Mouse (Mus musculus) forebrain, embryonic 16.5 days (tissue): ENCODE results near the gene 4932438H23Rik. TPM values are rescaled to one million over a fixed set of nuclear protein-coding genes. Genes with fewer than 3 reads are reported as not detected.
A peak's percentile ranks its signal among the peaks of the same experiment; 100 is the strongest.
"Not testable (repeated sequence)": the region's sequence is repeated elsewhere in the genome, so short reads cannot be mapped to it uniquely, and the experiment has no call there.

ENCODE experiments used
- ATAC-seq: fragments of 200-750 bp; cut with Nextera tagmentation; 2 replicates; pipeline ENCODE4 v1.8.0; 2017; ENCODE audit warnings: mild to moderate bottlenecking, moderate library complexity
- H3K27ac ChIP-seq: fragments of 300-500 bp; sonication (generic); 2 replicates; pipeline ENCODE4 v1.5.1; 2014; ENCODE audit warnings: low read length, control low read depth
- H3K27me3 ChIP-seq: fragments of 300-500 bp; sonication (generic); replicated peaks from 2 replicates; pipeline ENCODE4 v1.6.1; 2014; ENCODE audit warnings: low read length; ENCODE audit not compliant: control insufficient read depth, insufficient read depth
- H3K36me3 ChIP-seq: fragments of 300-500 bp; sonication (generic); 2 replicates; pipeline ENCODE4 v1.6.1; 2014; ENCODE audit not compliant: control insufficient read depth, insufficient read depth
- H3K4me1 ChIP-seq: fragments of 300-500 bp; sonication (generic); replicated peaks from 2 replicates; pipeline ENCODE4 v1.6.1; 2014; ENCODE audit warnings: low read length; ENCODE audit not compliant: control insufficient read depth, insufficient read depth
- H3K4me2 ChIP-seq: fragments of 300-500 bp; sonication (generic); 2 replicates; pipeline ENCODE4 v1.6.1; 2014; ENCODE audit warnings: mild to moderate bottlenecking, low read length, control low read depth
- H3K4me3 ChIP-seq: fragments of 300-500 bp; sonication (generic); replicated peaks from 2 replicates; pipeline ENCODE4 v1.5.1; 2014; ENCODE audit warnings: mild to moderate bottlenecking, low read length, control low read depth
- H3K9ac ChIP-seq: fragments of 300-500 bp; sonication (generic); replicated peaks from 2 replicates; pipeline ENCODE4 v1.6.1; 2014; ENCODE audit warnings: low read depth, low read length, control low read depth
- H3K9me3 ChIP-seq: fragments of 300-500 bp; sonication (generic); 2 replicates; pipeline ENCODE4 v1.6.1; 2016; ENCODE audit warnings: low read length; ENCODE audit not compliant: control insufficient read depth
- WGBS: fragments of 180-500 bp; shearing (Covaris S2); extraction: QIAGEN DNeasy Blood & Tissue Kit; methylation state at CpG from one replicate; pipeline ENCODE4 v1.1.7; 2014; 5-methylcytosine and 5-hydroxymethylcytosine counted together
- polyA plus RNA-seq: library from polyadenylated mRNA; unstranded; fragments of >200 nt; fragmentation: Nextera tagmentation; extraction: Ambion mirVana; gene quantifications from 2 replicates; pipeline ENCODE4 v1.2.1, GENCODE M21; 2015

4932438H23Rik gene
- polyA plus RNA-seq, 1 experiment from 2014 or later: 0.32 TPM

GRCm38 (mm10) chr16:91085239-91085825 is 9.6 kb downstream of the 4932438H23Rik start:
- Histone ChIP-seq H3K27me3 (0 out of 2 replicates have a peak, but pooled peaks cover 3% of the 10 kb centered on the region), H3K4me1 (peaks cover 12% of the 10 kb centered on the region), H3K4me3 (no peak overlapping the region), H3K27ac (no peak overlapping the region), H3K9me3 (no peaks in the 10 kb centered on the region), H3K9ac (no peak overlapping the region), H3K4me2 (peak overlapping the region; percentile 36), H3K36me3 (no peaks in the 10 kb centered on the region)
- WGBS: 50% methylated on average over 17 of the region's 17 CpGs
- ATAC-seq: peak; percentile 75

DNA sequence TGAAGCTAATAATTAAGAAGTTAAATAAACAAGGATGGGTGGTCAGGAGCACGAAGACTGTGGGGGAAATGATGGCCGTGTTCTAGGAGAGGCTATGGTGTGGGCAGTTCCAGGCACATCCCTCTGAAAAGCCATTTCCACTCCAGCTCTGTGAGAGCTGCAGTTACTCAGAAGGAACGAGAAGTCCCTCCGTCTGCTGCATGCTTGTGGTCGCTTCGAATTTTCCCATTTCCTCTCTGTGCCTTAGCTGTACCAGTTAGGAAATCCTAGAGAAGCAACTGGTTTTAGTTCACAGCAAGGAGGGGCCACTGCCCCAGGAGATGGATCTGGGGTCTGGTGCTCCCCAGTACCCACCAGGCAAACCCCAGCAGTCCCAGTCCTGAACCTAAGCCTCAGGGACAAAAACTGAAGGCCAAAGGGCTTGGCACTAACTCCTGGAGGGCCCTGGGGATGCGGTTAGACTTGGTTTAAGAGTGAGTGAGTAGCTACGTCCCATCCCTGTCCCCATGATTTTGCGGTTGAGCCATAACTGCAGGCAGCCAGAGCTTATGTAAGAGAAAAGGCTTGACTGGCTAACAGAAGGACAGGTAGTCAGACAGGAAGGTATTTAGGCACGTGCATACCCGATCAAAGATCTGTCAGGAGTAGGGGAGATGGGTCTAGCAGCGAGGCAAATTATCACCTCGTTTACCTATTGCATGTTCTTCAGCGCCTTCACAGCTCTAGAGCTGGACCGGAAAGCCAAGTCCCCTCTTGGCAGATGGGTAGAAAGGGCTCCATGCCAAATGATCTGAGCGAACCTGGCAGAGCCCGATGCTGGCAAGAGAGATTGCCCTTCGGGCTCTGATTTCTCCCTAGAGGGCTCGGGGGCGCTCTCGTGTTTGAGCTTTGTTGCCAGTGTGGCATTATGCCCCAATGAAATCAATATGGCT is 10.3 kb downstream of the 4932438H23Rik start:
- Histone ChIP-seq H3K4me2 (peak overlapping the region; percentile 36), H3K36me3 (no peaks in the 10 kb centered on the region), H3K9ac (no peak overlapping the region), H3K27me3 (0 out of 2 replicates have a peak, but pooled peaks cover 3% of the 10 kb centered on the region), H3K4me3 (no peak overlapping the region), H3K9me3 (no peaks in the 10 kb centered on the region), H3K4me1 (peaks cover 12% of the 10 kb centered on the region), H3K27ac (no peak overlapping the region)
- WGBS: 68% methylated on average over 21 of the region's 21 CpGs
- ATAC-seq: peak; percentile 79

DNA sequence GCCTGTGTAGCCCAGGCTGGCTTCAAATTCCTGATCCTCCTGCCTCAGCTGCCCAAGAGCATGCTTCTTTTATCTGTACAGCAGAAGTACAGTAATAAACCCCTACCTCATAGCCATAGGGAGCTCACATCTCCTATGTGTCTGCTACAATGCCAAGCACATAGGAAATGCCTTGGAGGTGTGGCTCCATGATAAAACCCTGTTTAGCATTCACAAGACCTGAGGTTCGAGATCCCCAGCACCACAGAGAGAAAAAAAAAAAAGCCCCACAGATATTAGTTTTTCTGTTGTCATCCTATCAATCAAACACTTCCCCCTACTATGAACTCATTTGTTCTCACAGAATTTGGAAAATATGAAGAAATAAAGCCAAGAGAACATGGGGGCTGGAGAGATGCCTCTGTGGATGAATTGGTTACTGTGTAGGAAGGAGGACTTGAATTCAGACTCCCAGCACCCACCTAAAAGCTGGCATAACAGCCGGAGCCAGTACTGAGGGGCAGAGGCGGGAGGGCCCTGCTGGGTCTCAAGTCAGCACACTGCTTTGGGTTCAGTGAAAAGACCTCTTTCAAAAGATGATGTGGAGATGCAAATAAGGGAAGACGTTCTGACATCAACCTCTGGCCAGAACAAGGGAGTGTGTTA is 11.8 kb downstream of the 4932438H23Rik start:
- Histone ChIP-seq H3K9ac (no peak overlapping the region), H3K36me3 (no peaks in the 10 kb centered on the region), H3K27ac (no peak overlapping the region), H3K4me2 (no peak overlapping the region), H3K9me3 (no peaks in the 10 kb centered on the region), H3K4me3 (no peak overlapping the region), H3K27me3 (0 out of 2 replicates have a peak, but pooled peaks cover 3% of the 10 kb centered on the region), H3K4me1 (peaks cover 12% of the 10 kb centered on the region)
- 64% methylated on average over 4 of the region's 4 CpGs for WGBS
- no peak for ATAC-seq

DNA sequence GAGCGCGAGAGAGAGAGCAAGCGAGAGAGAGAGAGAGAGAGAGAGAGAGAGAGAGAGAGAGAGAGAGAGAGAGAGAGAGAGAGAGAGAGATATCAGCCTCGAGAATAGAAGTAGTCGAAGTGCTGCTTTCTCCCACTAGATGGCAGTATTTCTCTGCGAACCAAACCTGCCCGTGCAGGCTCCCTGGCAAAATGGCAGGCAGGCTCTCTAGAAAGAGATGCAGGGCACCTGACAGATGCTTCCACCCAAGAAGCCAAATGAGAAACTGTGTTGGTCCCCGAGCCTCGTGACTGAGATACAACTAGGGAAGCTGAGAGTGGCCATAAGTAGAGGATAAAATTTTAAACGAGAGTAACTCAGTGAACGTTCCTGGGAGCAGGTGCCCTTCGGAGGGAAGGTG is 13.4 kb downstream of the 4932438H23Rik start:
- ATAC-seq: peak; percentile 54
- Histone ChIP-seq H3K4me1 (peaks cover 12% of the 10 kb centered on the region), H3K4me3 (no peak overlapping the region), H3K9me3 (no peaks in the 10 kb centered on the region), H3K36me3 (no peaks in the 10 kb centered on the region), H3K4me2 (no peak overlapping the region), H3K9ac (no peak overlapping the region), H3K27me3 (0 out of 2 replicates have a peak, but pooled peaks cover 3% of the 10 kb centered on the region), H3K27ac (no peak overlapping the region)
- 21% methylated on average over 11 of the region's 12 CpGs for WGBS

GRCm38 (mm10) chr16:91076180-91076579 is 18.7 kb downstream of the 4932438H23Rik start:
- Histone ChIP-seq H3K9me3 (no peaks in the 10 kb centered on the region), H3K9ac (no peak overlapping the region), H3K4me3 (no peak overlapping the region), H3K4me2 (no peak overlapping the region), H3K27ac (no peak overlapping the region), H3K4me1 (no peaks in the 10 kb centered on the region), H3K27me3 (no peaks in the 10 kb centered on the region), H3K36me3 (no peaks in the 10 kb centered on the region)
- 78% methylated on average over 5 of the region's 5 CpGs for WGBS
- no peak for ATAC-seq

- H3K27me3 ChIP-seq, H3K27ac ChIP-seq, H3K9ac ChIP-seq, H3K4me3 ChIP-seq, H3K9me3 ChIP-seq, H3K4me1 ChIP-seq, H3K36me3 ChIP-seq, ATAC-seq, H3K4me2 ChIP-seq: not testable (repeated sequence)
- WGBS: 87% methylated on average over 8 of the region's 8 CpGs
Observed at GRCm38 (mm10) chr16:91075423-91075822, 19.5 kb downstream of the 4932438H23Rik start.

DNA sequence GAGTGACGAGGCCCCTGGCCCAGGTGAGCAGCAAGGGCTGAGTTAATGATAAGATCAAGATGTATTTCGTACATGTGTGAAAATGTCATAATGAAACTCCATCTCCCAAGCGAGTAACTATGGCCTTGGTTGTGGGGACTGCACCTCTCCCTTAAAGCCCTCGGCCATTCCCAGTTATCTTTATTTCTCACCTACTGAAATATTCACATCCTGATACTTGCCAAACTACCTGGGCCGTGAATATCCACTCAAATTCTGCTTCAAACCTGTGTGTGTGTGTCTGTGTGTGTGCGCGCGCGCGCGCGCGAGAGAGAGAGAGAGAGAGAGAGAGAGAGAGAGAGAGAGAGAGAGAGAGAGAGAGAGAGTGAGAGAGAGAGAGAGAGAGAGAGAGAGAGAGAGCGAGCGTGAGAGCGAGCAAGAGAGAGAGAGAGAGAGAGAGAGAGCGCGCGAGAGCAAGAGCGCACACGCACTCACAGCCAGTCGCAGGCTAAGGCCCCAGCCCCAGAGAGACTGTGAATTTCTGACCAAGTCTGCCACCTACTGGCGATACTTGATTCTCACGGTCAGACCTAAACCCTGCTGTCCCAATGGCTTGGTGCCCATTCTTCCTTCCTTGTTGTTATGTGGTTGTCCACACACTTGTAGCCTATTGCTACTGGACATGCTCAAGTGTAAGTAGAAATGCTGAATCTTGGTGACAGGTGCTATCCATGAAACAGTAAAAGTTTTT is 21.6 kb downstream of the 4932438H23Rik start:
- no peak overlapping the region for H3K27ac ChIP-seq
- no peaks in the 10 kb centered on the region; the same call in 1 of the 2 replicates for H3K4me1 ChIP-seq
- no peak overlapping the region for H3K9ac ChIP-seq
- H3K27me3 ChIP-seq: no peaks in the 10 kb centered on the region
- peak overlapping the region; percentile 26 for H3K4me2 ChIP-seq
- H3K4me3 ChIP-seq: no peak overlapping the region; the same call in 1 of the 2 replicates
- no peaks in the 10 kb centered on the region for H3K36me3 ChIP-seq
- ATAC-seq: peak; percentile 98
- 35% methylated on average over 21 of the region's 24 CpGs for WGBS
- no peaks in the 10 kb centered on the region for H3K9me3 ChIP-seq

DNA sequence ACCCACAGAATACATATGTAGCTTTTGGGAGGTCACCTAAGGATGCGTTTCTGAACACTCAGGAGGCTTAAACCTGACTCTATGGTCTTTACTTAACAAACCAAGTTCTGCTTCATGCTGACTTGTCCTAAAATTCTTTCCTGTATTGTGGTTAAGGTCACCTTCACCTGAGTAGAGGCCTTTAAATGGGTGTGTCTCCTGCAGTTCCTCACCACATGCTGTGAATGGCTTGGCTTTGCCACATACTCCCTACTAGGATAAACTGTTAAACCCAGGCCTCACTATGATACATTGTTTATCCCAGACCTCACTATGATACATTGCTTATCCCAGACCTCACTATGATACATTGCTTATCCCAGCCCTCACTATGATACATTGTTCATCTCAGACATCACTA is 22.7 kb downstream of the 4932438H23Rik start:
- Histone ChIP-seq H3K4me1 (no peaks in the 10 kb centered on the region; the same call in 1 of the 2 replicates), H3K36me3 (no peaks in the 10 kb centered on the region), H3K27me3 (no peaks in the 10 kb centered on the region), H3K9me3 (no peaks in the 10 kb centered on the region), H3K4me3 (no peak overlapping the region), H3K4me2 (no peak overlapping the region), H3K27ac (no peak overlapping the region), H3K9ac (no peak overlapping the region)
- 100% methylated on average over 1 of the region's 1 CpGs for WGBS
- no peak for ATAC-seq
